Mouse (Mus musculus) adrenal gland, postnatal 10 days (tissue): ENCODE measurements at regions not wholly inside any gene's neighbourhood (a gene's known extent, or its start where the extent isn't known, plus 50 kb on each side); places are given as distances from the start of the nearest gene placed in this dataset.

ENCODE experiments used
- DNase-seq: peaks from one replicate; pipeline ENCODE4 v3.0.0; 2021; ENCODE audit warnings: mixed read lengths

GRCm38 (mm10) chr5:47336511-47336910 is 646.4 kb upstream of the Slit2 start:
- DNase-seq = peak; percentile 3

GRCm38 (mm10) chr5:47339807-47340206 is 643.1 kb upstream of the Slit2 start:
- DNase-seq = no peak

GRCm38 (mm10) chr5:47370184-47370583 is 612.8 kb upstream of the Slit2 start:
- DNase-seq = no peak

GRCm38 (mm10) chr5:47385930-47386329 is 597.0 kb upstream of the Slit2 start:
- DNase-seq = no peak

GRCm38 (mm10) chr5:47386750-47387149 is 596.2 kb upstream of the Slit2 start:
- DNase-seq = no peak

- no peak for DNase-seq
These were observed 592.2 kb upstream of the Slit2 start for GRCm38 (mm10) chr5:47390735-47391134.

- no peak for DNase-seq
These were observed 586.1 kb upstream of the Slit2 start for GRCm38 (mm10) chr5:47396874-47397273.

- no peak for DNase-seq
These were observed 561.0 kb upstream of the Slit2 start for GRCm38 (mm10) chr5:47421916-47422315.

- DNase-seq = no peak
These were observed 556.9 kb upstream of the Slit2 start for GRCm38 (mm10) chr5:47426040-47426439.

GRCm38 (mm10) chr5:47426467-47426866 is 556.5 kb upstream of the Slit2 start:
- DNase-seq = no peak

GRCm38 (mm10) chr5:47429217-47430172 is 553.4 kb upstream of the Slit2 start:
- no peak for DNase-seq

- DNase-seq = no peak
These were observed 551.2 kb upstream of the Slit2 start for GRCm38 (mm10) chr5:47431599-47432328.

GRCm38 (mm10) chr5:47436455-47436854 is 546.5 kb upstream of the Slit2 start:
- no peak for DNase-seq

- DNase-seq = no peak
These were observed 536.5 kb upstream of the Slit2 start for GRCm38 (mm10) chr5:47446305-47447028.

- DNase-seq = no peak
These were observed 518.1 kb upstream of the Slit2 start for GRCm38 (mm10) chr5:47464848-47465247.

GRCm38 (mm10) chr5:47469394-47469793 is 513.5 kb upstream of the Slit2 start:
- DNase-seq = peak; percentile 34

GRCm38 (mm10) chr5:47472027-47472825 is 510.7 kb upstream of the Slit2 start:
- no peak for DNase-seq

- no peak for DNase-seq
These were observed 503.0 kb upstream of the Slit2 start for GRCm38 (mm10) chr5:47479908-47480307.

GRCm38 (mm10) chr5:47496218-47496617 is 486.7 kb upstream of the Slit2 start:
- DNase-seq = no peak

- DNase-seq = peak; percentile 34
These were observed 480.0 kb upstream of the Slit2 start for GRCm38 (mm10) chr5:47502764-47503416.

- DNase-seq = no peak
These were observed 474.1 kb upstream of the Slit2 start for GRCm38 (mm10) chr5:47508689-47509301.
